Mouse (Mus musculus): ENCODE data around the gene Klc1. TPM values are rescaled to one million over a fixed set of nuclear protein-coding genes. Genes with fewer than 3 reads are reported as not detected.

Klc1 gene
- total and polyA plus RNA-seq, 2 experiments from 2014 or later = 90.9 to 129 TPM

DNA sequence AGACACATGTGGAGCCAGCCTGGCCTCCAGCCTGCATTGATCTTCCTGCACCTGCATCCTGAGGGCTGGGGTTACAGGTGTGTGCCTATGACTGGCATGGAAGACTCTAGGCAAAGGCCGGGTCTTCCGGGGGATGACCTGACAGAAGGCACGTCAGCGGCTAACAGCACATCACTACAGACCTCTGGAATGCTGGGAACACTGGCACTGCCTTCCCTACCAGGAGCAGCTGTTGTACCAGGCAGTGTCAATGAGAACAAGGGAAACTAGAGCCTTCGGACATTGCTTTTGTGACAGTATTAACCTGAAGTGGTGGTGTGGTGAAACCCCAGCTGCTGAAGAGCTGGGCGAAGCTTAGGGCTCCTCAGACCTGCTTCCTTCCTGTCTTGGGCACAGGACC is 50.1 kb downstream of the Klc1 start:
- 85% methylated on average over 6 of the region's 6 CpGs for WGBS
- no peak overlapping the region for H3K27ac ChIP-seq (ENCODE audit: low read depth)
- ATAC-seq (ENCODE audit: insufficient read depth, low read depth) (no peak), DNase-seq (ENCODE audit: low spot score) (no peak)
- H3K4me3 ChIP-seq (ENCODE audit: low read depth, low read length) = no peak overlapping the region
- H3K36me3 ChIP-seq (replicated peaks; ENCODE audit: control insufficient read depth, insufficient read depth, low read length) = peaks cover 46% of the 10 kb centered on the region
- TF ChIP-seq EP300 (IDR thresholded peaks at IDR 0.05; ENCODE audit: low read depth) (no peak), CTCF (IDR thresholded peaks at IDR 0.05; ENCODE audit: low read depth) (no peak)
- H3K4me1 ChIP-seq (ENCODE audit: control insufficient read depth, insufficient read depth) = peaks cover 5% of the 10 kb centered on the region; the same call in 1 of the 2 replicates
- H3K27me3 ChIP-seq (ENCODE audit: control insufficient read depth, insufficient read depth, low read length) = no peaks in the 10 kb centered on the region
- no peak overlapping the region for H3K4me2 ChIP-seq (ENCODE audit: low read depth, low read length)
- no peak overlapping the region for H3K9ac ChIP-seq (replicated peaks; ENCODE audit: low read depth, low read length)
- H3K9me3 ChIP-seq (replicated peaks; ENCODE audit: control insufficient read depth, low read length) = no peaks in the 10 kb centered on the region

GRCm38 (mm10) chr12:111809762-111810161 is 51.1 kb downstream of the Klc1 start:
- H3K27ac ChIP-seq (ENCODE audit: low read depth) = 0 out of 2 replicates have a peak overlapping the region, but pooled peaks have one; percentile 4
- H3K9ac ChIP-seq (replicated peaks; ENCODE audit: low read depth, low read length) = no peak overlapping the region
- no peaks in the 10 kb centered on the region for H3K9me3 ChIP-seq (replicated peaks; ENCODE audit: control insufficient read depth, low read length)
- no peak overlapping the region for H3K4me2 ChIP-seq (ENCODE audit: low read depth, low read length)
- no peak overlapping the region for H3K4me3 ChIP-seq (ENCODE audit: low read depth, low read length)
- peaks cover 6% of the 10 kb centered on the region; the same call in 1 of the 2 replicates for H3K4me1 ChIP-seq (ENCODE audit: control insufficient read depth, insufficient read depth)
- DNase-seq (ENCODE audit: low spot score) = peak; percentile 63
- H3K27me3 ChIP-seq (ENCODE audit: control insufficient read depth, insufficient read depth, low read length) = no peaks in the 10 kb centered on the region
- WGBS = 2% methylated on average over 9 of the region's 9 CpGs
- TF ChIP-seq EP300 (IDR thresholded peaks at IDR 0.05; ENCODE audit: low read depth) (no peak), CTCF (IDR thresholded peaks at IDR 0.05; ENCODE audit: low read depth) (peak; percentile 26; the same call in 1 of the 2 replicates)
- peaks cover 37% of the 10 kb centered on the region for H3K36me3 ChIP-seq (replicated peaks; ENCODE audit: control insufficient read depth, insufficient read depth, low read length)
- ATAC-seq (ENCODE audit: insufficient read depth, low read depth) = peak; percentile 9; the same call in 1 of the 2 replicates

- TF ChIP-seq EP300 (IDR thresholded peaks at IDR 0.05; ENCODE audit: low read depth) = no peak
- TF ChIP-seq CTCF (IDR thresholded peaks at IDR 0.05; ENCODE audit: low read depth) = no peak
- Histone ChIP-seq H3K27me3 (ENCODE audit: control insufficient read depth, insufficient read depth, low read length) (no peaks in the 10 kb centered on the region), H3K4me1 (ENCODE audit: control insufficient read depth, insufficient read depth) (peaks cover 28% of the 10 kb centered on the region), H3K4me3 (ENCODE audit: low read depth, low read length) (no peak overlapping the region), H3K27ac (ENCODE audit: low read depth) (no peak overlapping the region), H3K9me3 (replicated peaks; ENCODE audit: control insufficient read depth, low read length) (no peaks in the 10 kb centered on the region), H3K9ac (replicated peaks; ENCODE audit: low read depth, low read length) (no peak overlapping the region), H3K4me2 (ENCODE audit: low read depth, low read length) (no peak overlapping the region), H3K36me3 (replicated peaks; ENCODE audit: control insufficient read depth, insufficient read depth, low read length) (peaks cover 17% of the 10 kb centered on the region)
- WGBS = 77% methylated on average over 13 of the region's 13 CpGs
- no peak for ATAC-seq (ENCODE audit: insufficient read depth, low read depth)
- no peak for DNase-seq (ENCODE audit: low spot score)
Observed at GRCm38 (mm10) chr12:111812075-111812474, 53.4 kb downstream of the Klc1 start.

DNA sequence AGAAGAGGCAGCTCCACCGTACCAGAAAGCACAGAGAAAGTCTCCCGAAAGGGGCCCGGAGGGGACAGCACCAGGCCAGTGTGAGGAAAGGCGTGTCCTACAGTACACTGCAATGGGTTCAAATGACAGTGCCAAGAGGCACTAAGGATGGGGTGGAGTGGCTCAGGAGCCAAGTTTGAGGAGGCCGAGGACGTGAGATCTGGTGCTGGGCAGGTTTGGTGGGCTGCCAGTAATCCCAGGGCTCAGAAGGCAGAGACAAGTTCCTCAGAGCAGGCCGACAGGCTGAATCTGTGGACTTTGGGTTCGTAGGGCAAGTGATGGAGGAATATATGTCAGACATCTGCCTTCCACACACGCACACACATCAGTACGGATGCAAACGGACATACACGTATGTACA is 54.0 kb downstream of the Klc1 start:
- peaks cover 29% of the 10 kb centered on the region for H3K4me1 ChIP-seq (ENCODE audit: control insufficient read depth, insufficient read depth)
- no peak overlapping the region for H3K9ac ChIP-seq (replicated peaks; ENCODE audit: low read depth, low read length)
- H3K4me3 ChIP-seq (ENCODE audit: low read depth, low read length) = no peak overlapping the region
- WGBS = 63% methylated on average over 12 of the region's 12 CpGs
- DNase-seq (ENCODE audit: low spot score) (no peak), ATAC-seq (ENCODE audit: insufficient read depth, low read depth) (no peak)
- H3K4me2 ChIP-seq (ENCODE audit: low read depth, low read length) = peak overlapping the region; percentile 86
- H3K9me3 ChIP-seq (replicated peaks; ENCODE audit: control insufficient read depth, low read length) = no peaks in the 10 kb centered on the region
- peaks cover 13% of the 10 kb centered on the region for H3K36me3 ChIP-seq (replicated peaks; ENCODE audit: control insufficient read depth, insufficient read depth, low read length)
- TF ChIP-seq CTCF (IDR thresholded peaks at IDR 0.05; ENCODE audit: low read depth) (no peak), EP300 (IDR thresholded peaks at IDR 0.05; ENCODE audit: low read depth) (no peak)
- no peak overlapping the region for H3K27ac ChIP-seq (ENCODE audit: low read depth)
- no peaks in the 10 kb centered on the region for H3K27me3 ChIP-seq (ENCODE audit: control insufficient read depth, insufficient read depth, low read length)

DNA sequence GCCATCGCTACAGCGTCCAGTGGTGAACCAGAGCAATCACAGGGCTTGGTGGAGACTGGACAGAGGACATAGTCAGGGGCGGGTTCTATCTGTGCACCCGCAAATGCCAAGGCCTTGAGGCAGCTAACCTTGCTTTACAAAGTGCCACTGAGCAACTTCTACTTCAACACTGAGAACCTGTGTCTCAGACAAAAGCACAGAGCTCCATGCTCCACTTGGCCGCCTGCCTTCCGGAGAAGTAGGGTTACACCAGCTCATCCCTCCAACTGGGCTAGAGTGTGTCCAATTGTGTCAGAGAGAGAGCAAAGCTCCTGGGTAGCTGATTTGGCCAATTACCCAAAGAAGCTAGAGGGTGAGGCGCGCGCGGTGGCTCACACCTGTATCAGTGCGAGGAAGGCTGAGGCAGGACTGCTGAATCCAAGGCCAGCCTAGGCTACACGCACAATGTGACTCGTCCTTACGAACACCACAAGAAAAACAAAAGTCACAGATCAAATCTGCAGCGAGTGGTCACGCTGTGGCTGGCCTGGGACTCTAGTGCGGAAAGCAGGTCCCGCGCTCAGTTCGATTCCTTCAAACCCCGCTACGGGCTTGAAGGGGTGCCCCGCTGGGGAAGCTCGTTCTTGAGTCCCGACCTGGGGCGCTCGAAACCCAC is 54.6 kb downstream of the Klc1 start:
- H3K36me3 ChIP-seq (replicated peaks; ENCODE audit: control insufficient read depth, insufficient read depth, low read length) = peaks cover 6% of the 10 kb centered on the region; the same call in 1 of the 2 replicates
- TF ChIP-seq CTCF (IDR thresholded peaks at IDR 0.05; ENCODE audit: low read depth) (no peak), EP300 (IDR thresholded peaks at IDR 0.05; ENCODE audit: low read depth) (no peak)
- H3K4me1 ChIP-seq (ENCODE audit: control insufficient read depth, insufficient read depth) = peaks cover 33% of the 10 kb centered on the region
- DNase-seq (ENCODE audit: low spot score) = no peak
- no peak overlapping the region for H3K27ac ChIP-seq (ENCODE audit: low read depth)
- peak overlapping the region; percentile 62 for H3K4me3 ChIP-seq (ENCODE audit: low read depth, low read length)
- 3% methylated on average over 27 of the region's 27 CpGs for WGBS
- peak overlapping the region; percentile 86 for H3K4me2 ChIP-seq (ENCODE audit: low read depth, low read length)
- peak overlapping the region; percentile 52 for H3K9ac ChIP-seq (replicated peaks; ENCODE audit: low read depth, low read length)
- ATAC-seq (ENCODE audit: insufficient read depth, low read depth) = no peak
- no peaks in the 10 kb centered on the region for H3K27me3 ChIP-seq (ENCODE audit: control insufficient read depth, insufficient read depth, low read length)
- no peaks in the 10 kb centered on the region for H3K9me3 ChIP-seq (replicated peaks; ENCODE audit: control insufficient read depth, low read length)

All from heart, postnatal 0 days (tissue).